Mouse (Mus musculus) heart, adult 2 months (tissue): ENCODE measurements around the gene Fut4.

Source experiments
- CTCF ChIP-seq: fragments of 200-600 bp; IDR thresholded peaks from 2 replicates; pipeline ENCODE4 v1.8.1; 2022; ENCODE audit warnings: antibody characterized with exemption, mild to moderate bottlenecking, moderate library complexity
- EP300 ChIP-seq: fragments of 200-500 bp; IDR thresholded peaks from 2 replicates; pipeline ENCODE4 v1.6.1; 2011; ENCODE audit warnings: low read depth, low read length, control low read depth; ENCODE audit not compliant: insufficient read depth
- POLR2A ChIP-seq: fragments of 200-500 bp; IDR thresholded peaks from 2 replicates; pipeline ENCODE4 v1.6.1; 2011; ENCODE audit warnings: mild to moderate bottlenecking, low read depth, low read length, control low read depth; ENCODE audit not compliant: insufficient read depth

DNA sequence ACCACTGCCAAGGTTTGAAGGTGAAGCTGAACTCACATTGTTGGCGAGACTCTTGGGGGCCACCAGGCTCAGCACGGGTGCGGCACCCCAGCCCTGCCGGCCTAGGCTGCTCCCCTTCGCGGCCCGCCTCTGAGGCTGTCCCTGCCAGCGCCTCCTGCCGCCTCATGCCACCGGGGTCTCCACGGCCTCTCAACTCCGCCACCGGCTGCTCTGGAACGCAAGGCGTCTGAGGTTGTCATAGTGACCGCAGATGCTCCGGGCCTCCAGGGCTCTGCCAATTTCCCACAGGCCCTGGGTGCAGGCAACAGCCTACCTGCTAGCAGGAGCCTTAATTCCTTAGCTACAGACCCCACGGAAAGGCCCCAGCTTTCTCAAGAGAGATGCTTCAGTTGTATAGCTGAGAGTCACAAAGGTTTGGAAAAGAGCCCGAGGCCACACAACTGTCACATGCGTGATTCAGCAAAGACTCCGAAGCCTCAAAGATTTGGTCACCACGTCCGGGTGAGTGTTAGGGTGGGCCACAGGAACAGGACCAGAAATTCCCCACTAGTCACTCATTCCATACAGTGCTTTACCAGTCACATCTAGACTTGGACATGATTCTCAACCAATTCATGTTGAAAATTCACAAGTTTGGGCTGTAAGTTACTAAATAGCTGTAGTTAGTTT is 18.7 kb upstream of the Fut4 start, which contains the start of gene 1700012B09Rik:
- TF ChIP-seq EP300 (no peak), CTCF (no peak), POLR2A (no peak)
